Mouse (Mus musculus) G1E (cell line): Measurements from ENCODE around the gene Rapgef6.
"Not testable (repeated sequence)": the region's sequence is repeated elsewhere in the genome, so short reads cannot be mapped to it uniquely, and the experiment has no call there.

Experiments used
- CTCF ChIP-seq: IDR thresholded peaks from 2 replicates; pipeline ENCODE4 v1.5.1; 2012; ENCODE audit warnings: low read depth, low read length, inconsistent platforms, mixed read lengths
- GATA1 ChIP-seq: IDR thresholded peaks from 2 replicates; pipeline ENCODE4 v1.6.1; 2012; ENCODE audit warnings: borderline replicate concordance, low read length, inconsistent platforms, mixed read lengths
- GATA2 ChIP-seq: IDR thresholded peaks from 2 replicates; pipeline ENCODE4 v1.6.1; 2012; ENCODE audit warnings: low read depth, low read length, inconsistent platforms, borderline replicate concordance
- POLR2AphosphoS5 ChIP-seq: IDR thresholded peaks from 2 replicates; pipeline ENCODE4 v1.6.1; 2012; ENCODE audit warnings: low read depth, low read length, inconsistent platforms; ENCODE audit not compliant: insufficient replicate concordance
- TAL1 ChIP-seq: conservative IDR thresholded peaks from 2 replicates; pipeline ENCODE4 v1.6.1; 2012; ENCODE audit warnings: low read depth, low read length, inconsistent platforms, mixed read lengths

- TF ChIP-seq CTCF, GATA1, TAL1, GATA2, POLR2AphosphoS5: not testable (repeated sequence)
Observed at GRCm38 (mm10) chr11:54602764-54603163, 80.1 kb downstream of the Rapgef6 start.
